Mouse (Mus musculus) bone marrow macrophage, adult 2 months (primary cell): ENCODE results near the gene Zfp810. TPM values are rescaled to one million over a fixed set of nuclear protein-coding genes. Genes with fewer than 3 reads are reported as not detected.

Experiments used
- H3K27ac ChIP-seq: 2 replicates; pipeline ENCODE4 v1.5.1; 2012; ENCODE audit warnings: low read depth, low read length; ENCODE audit not compliant: insufficient read depth
- H3K4me1 ChIP-seq: 2 replicates; pipeline ENCODE4 v1.6.1; 2012; ENCODE audit warnings: low read length; ENCODE audit not compliant: control insufficient read depth, insufficient read depth
- H3K4me3 ChIP-seq: 2 replicates; pipeline ENCODE4 v1.5.1; 2012; ENCODE audit warnings: mild to moderate bottlenecking, low read length, moderate library complexity; ENCODE audit not compliant: insufficient read depth
- CTCF ChIP-seq: IDR thresholded peaks from 2 replicates; pipeline ENCODE4 v1.5.1; 2012; ENCODE audit warnings: low read depth, mild to moderate bottlenecking, low read length, moderate library complexity
- POLR2A ChIP-seq: IDR thresholded peaks from 2 replicates; pipeline ENCODE4 v1.6.1; 2012; ENCODE audit warnings: mild to moderate bottlenecking, low read depth, low read length, borderline replicate concordance
- polyA plus RNA-seq: library from polyadenylated mRNA; stranded (reverse); fragments of >200 nt; gene quantifications from 2 replicates; pipeline ENCODE4 v1.2.4, GENCODE M21; 2012; ENCODE audit not compliant: missing spikeins, insufficient read depth, insufficient read length

The Zfp810 gene
- 10.7 TPM in 2 replicates for polyA plus RNA-seq

DNA sequence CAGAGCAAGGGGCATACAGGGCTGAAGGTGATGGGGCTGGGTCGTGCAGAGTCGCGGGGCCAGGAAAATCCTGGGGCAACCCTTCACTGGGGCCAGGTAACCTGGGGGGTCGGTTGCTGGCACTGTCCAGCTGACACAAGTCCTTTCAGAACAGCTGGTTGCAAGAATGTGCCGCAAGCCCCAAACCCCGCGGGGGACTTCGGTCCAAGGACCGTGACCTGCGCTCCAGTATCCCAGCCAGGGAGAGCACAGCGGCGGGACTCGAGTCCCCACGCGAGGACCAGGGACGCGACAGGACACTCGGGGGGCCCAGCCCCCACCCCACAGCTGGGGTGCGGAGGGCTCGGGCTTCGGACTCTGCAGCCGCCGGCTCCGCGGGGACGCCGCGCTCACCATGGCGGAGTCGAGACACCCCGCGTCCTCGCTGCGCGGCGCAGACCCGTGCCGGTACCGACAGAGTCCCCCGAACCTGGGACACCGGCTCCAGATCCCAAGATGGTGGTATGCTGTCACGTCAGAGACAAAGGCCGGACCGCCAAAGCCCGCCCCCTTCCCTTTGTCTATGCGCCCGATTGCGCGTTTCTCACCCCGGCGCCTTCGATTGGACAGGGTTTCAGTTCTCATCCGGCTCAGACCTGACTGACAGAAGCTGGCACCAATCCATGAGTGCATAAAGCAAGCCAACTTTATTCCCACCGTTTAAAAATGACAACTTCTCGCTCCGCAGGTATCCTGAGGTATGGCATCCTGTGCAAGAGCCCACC is at the start of gene Zfp810:
Gene Zfp810, minus strand, starts transcription at position 493 of the 764 bp plus-strand sequence.
- TF ChIP-seq POLR2A (no peak), CTCF (no peak)
- peak within 1 kb of the TSS; percentile 55 for H3K27ac ChIP-seq
- peaks cover 9% of the 10 kb centered on the region for H3K4me1 ChIP-seq
- peak within 1 kb of the TSS; percentile 78 for H3K4me3 ChIP-seq

- Histone ChIP-seq H3K4me3 (no peak overlapping the region), H3K4me1 (no peaks in the 10 kb centered on the region), H3K27ac (no peak overlapping the region)
- TF ChIP-seq CTCF (no peak), POLR2A (no peak)
These were observed 48.5 kb upstream of the Zfp810 start for GRCm38 (mm10) chr9:22355919-22356318.

DNA sequence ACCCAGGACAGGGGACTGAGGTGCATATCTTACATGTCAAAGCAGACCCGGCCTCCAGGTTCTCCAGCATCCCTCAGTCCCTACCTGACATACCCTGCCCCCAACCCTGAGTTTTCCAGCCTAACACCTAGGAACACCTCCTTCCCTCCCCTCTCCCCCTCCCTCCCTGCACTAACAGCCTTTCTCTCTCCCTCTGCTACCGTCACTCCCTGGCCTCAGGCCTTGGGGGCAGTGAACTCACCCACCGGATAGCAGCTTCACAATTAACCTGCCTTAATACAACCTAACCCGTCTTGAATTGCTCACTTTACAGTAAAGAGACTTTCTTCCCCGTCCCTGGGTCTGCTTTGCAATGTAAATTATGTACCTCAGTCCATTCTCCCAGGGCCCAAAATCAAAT is 46.5 kb upstream of the Zfp810 start:
- Histone ChIP-seq H3K4me3 (no peak overlapping the region), H3K27ac (no peak overlapping the region), H3K4me1 (no peaks in the 10 kb centered on the region)
- TF ChIP-seq POLR2A (no peak), CTCF (no peak)

- no peak overlapping the region for H3K4me3 ChIP-seq
- no peak for TF ChIP-seq POLR2A
- no peak for TF ChIP-seq CTCF
- H3K27ac ChIP-seq = no peak overlapping the region
- no peaks in the 10 kb centered on the region for H3K4me1 ChIP-seq
These were observed 46.0 kb upstream of the Zfp810 start for GRCm38 (mm10) chr9:22353465-22353864.

DNA sequence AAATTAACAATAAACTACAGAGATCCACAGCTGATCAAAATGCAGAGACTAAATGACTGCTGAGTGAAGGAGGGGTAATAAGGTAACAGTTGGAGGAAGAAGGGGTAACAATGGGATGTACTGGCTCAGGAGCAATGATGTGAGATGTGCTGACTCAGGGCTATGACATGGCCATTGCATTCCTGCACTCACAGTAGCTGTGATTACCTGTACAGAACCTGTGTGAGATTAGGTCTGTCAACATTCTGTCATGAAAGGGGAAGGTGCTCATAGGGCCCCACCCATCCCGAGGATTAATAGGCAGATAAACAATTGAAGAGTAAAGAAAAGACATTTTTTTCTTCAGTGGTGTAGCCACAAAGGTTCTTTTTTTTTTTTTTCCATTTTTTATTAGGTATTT is 32.9 kb upstream of the Zfp810 start:
- Histone ChIP-seq H3K27ac (no peak overlapping the region), H3K4me1 (peaks cover 18% of the 10 kb centered on the region), H3K4me3 (no peak overlapping the region)
- TF ChIP-seq CTCF (no peak), POLR2A (no peak)

- Histone ChIP-seq H3K4me1 (peaks cover 7% of the 10 kb centered on the region), H3K4me3 (no peak overlapping the region), H3K27ac (no peak overlapping the region)
- no peak for TF ChIP-seq CTCF
- no peak for TF ChIP-seq POLR2A
These were observed 29.8 kb upstream of the Zfp810 start for GRCm38 (mm10) chr9:22337217-22337616.

DNA sequence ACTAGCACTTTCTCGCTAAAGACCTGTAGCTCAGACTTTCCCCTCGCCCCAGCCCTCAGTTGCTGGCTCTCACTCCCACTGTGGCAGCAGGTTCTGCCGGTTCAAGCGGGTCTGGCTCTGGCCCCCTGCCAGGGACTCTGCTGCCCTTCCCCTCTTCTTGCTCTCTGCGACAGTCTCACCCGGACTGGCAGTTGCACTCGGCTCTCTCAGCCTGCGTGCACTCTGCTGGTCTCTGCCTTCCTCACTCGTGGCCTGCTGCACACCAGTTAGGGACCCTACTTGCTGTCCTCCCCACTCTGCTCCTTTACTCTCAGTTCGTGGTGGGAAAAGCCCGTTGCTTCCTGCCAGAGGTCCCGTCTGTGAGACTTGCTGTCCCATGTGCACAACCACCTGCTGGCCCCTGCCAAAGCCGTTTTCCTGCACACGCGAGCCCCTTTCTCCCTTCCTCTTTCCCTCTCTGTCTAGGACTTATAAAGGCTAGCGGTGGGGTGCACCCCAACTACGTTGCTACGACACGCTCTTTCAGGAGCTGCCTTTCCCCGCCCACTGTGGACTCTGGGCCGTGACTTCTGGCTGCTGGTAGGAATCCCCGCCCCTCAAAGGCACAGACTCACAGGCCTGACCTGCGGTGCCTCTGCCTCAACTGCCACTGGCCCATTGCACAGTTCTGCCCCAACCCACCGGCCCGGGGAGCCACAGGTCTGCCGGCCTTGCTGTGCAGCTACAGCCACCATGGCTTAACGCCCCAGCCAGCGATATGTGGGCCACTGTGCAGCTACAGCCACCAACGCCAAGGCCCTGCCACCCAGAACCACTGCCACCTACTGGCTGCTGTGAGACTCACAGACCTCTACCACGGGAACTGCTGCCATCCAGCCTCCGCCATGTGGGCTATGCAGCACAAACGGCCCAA is 20.3 kb upstream of the Zfp810 start:
- TF ChIP-seq POLR2A = no peak
- peak; percentile 81 for TF ChIP-seq CTCF
- H3K4me3 ChIP-seq = peak overlapping the region; percentile 62
- peak overlapping the region; percentile 43 for H3K27ac ChIP-seq
- H3K4me1 ChIP-seq = peaks cover 8% of the 10 kb centered on the region

DNA sequence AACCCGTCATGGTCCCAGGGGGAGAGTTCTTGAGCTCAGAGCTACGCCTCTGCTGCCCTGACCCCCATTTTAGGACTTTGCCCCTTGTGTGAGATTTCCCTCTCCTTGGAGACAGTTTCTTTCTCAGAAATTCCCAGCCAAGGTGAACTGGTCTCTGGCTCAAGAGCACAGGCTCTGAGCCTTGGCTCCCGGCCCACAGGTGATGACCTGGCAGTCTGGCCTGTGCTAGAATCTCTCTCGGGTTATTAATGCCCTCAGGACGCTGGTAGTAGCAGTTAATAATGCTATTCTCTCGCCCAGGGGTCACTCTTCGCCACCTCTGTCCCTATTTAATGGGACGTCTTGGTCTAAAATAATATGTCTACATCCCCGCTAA is 19.6 kb upstream of the Zfp810 start:
- no peak overlapping the region for H3K27ac ChIP-seq
- TF ChIP-seq CTCF (no peak), POLR2A (no peak)
- peak overlapping the region; percentile 62; the same call in 1 of the 2 replicates for H3K4me3 ChIP-seq
- H3K4me1 ChIP-seq = peaks cover 9% of the 10 kb centered on the region

DNA sequence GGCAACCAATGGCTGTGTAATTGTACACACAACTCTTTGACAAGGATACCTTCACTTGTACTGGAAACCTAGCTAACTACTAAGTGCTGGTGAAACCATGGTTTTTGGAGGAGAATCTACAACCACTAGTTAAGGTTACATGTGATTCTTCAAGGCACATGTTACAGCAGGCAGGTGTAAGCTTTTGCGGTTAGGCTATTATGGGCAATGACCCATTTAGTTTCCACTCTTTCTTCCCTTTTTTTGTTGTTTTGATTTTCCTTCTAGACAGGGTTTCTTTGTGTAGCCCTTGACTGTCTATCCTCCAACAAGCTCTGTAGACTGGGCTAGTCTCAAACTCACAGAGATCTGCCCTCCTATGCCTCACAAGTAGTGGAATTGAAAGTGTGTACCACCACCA is 17.1 kb upstream of the Zfp810 start:
- Histone ChIP-seq H3K27ac (no peak overlapping the region), H3K4me1 (peaks cover 12% of the 10 kb centered on the region), H3K4me3 (no peak overlapping the region)
- TF ChIP-seq CTCF = no peak
- no peak for TF ChIP-seq POLR2A
